Mouse (Mus musculus) forebrain, postnatal 0 days (tissue): ENCODE data around the gene Ttbk2. TPM values are rescaled to one million over a fixed set of nuclear protein-coding genes. Genes with fewer than 3 reads are reported as not detected.

Source experiments
- ATAC-seq: fragments of 200-750 bp; cut with Nextera tagmentation; 2 replicates; pipeline ENCODE4 v1.8.0; 2017; ENCODE audit warnings: mild to moderate bottlenecking, moderate library complexity
- DNase-seq: peaks from one replicate; pipeline ENCODE4 v3.0.0-alpha.2; 2015
- H3K27ac ChIP-seq: fragments of 300-500 bp; sonication (generic); 2 replicates; pipeline ENCODE4 v1.5.1; 2014; ENCODE audit warnings: low read depth, mild to moderate bottlenecking, antibody characterized with exemption, low read length, moderate library complexity, mixed read lengths
- H3K27me3 ChIP-seq: fragments of 300-500 bp; sonication (generic); 2 replicates; pipeline ENCODE4 v1.6.1; 2014; ENCODE audit warnings: mild to moderate bottlenecking, low read length, mixed read lengths; ENCODE audit not compliant: insufficient read depth
- H3K36me3 ChIP-seq: fragments of 300-500 bp; sonication (generic); 2 replicates; pipeline ENCODE4 v1.6.1; 2014; ENCODE audit warnings: mild to moderate bottlenecking, moderate library complexity; ENCODE audit not compliant: insufficient read depth
- H3K4me1 ChIP-seq: fragments of 300-500 bp; sonication (generic); 2 replicates; pipeline ENCODE4 v1.6.1; 2014; ENCODE audit warnings: antibody characterized with exemption; ENCODE audit not compliant: insufficient read depth
- H3K4me2 ChIP-seq: fragments of 300-500 bp; sonication (generic); 2 replicates; pipeline ENCODE4 v1.6.1; 2014; ENCODE audit warnings: low read depth, mild to moderate bottlenecking, moderate library complexity
- H3K4me3 ChIP-seq: fragments of 300-500 bp; sonication (generic); 2 replicates; pipeline ENCODE4 v1.5.1; 2014; ENCODE audit warnings: low read depth, low read length, mixed read lengths
- H3K9ac ChIP-seq: fragments of 300-500 bp; sonication (generic); 2 replicates; pipeline ENCODE4 v1.6.1; 2014; ENCODE audit warnings: mild to moderate bottlenecking
- H3K9me3 ChIP-seq: fragments of 300-500 bp; sonication (generic); 2 replicates; pipeline ENCODE4 v1.6.1; 2016; ENCODE audit warnings: low read length
- CTCF ChIP-seq: sonication (generic); IDR thresholded peaks from 2 replicates; pipeline ENCODE4 v1.5.1; 2016; ENCODE audit warnings: antibody characterized with exemption, control low read depth, low read depth
- WGBS: fragments of 180-500 bp; shearing (Covaris S2); extraction: QIAGEN DNeasy Blood & Tissue Kit; methylation state at CpG from one replicate; pipeline ENCODE4 v1.1.7; 2014; 5-methylcytosine and 5-hydroxymethylcytosine counted together
- polyA plus RNA-seq: library from polyadenylated mRNA; unstranded; fragments of >200 nt; fragmentation: Nextera tagmentation; extraction: Ambion mirVana; gene quantifications from 2 replicates; pipeline ENCODE4 v1.2.1, GENCODE M21; 2015
- total RNA-seq: library from RNA; depleted of rRNA; stranded (reverse); fragments of >200 nt; gene quantifications from 2 replicates; pipeline ENCODE4 v1.2.3, GENCODE M21; 2014

Ttbk2 gene
- total and polyA plus RNA-seq, 2 experiments from 2014 or later, result 7.4 to 59.1 TPM

GRCm38 (mm10) chr2:120843990-120844389 is 6.4 kb downstream of the Ttbk2 start:
- 85% methylated on average over 4 of the region's 4 CpGs for WGBS
- Histone ChIP-seq H3K9ac (no peak overlapping the region), H3K36me3 (no peaks in the 10 kb centered on the region), H3K9me3 (no peaks in the 10 kb centered on the region), H3K27ac (no peak overlapping the region), H3K27me3 (no peaks in the 10 kb centered on the region), H3K4me2 (no peak overlapping the region), H3K4me3 (no peak overlapping the region), H3K4me1 (0 out of 2 replicates have a peak, but pooled peaks cover 6% of the 10 kb centered on the region)
- ATAC-seq, result no peak
- no peak for TF ChIP-seq CTCF
- no peak for DNase-seq

DNA sequence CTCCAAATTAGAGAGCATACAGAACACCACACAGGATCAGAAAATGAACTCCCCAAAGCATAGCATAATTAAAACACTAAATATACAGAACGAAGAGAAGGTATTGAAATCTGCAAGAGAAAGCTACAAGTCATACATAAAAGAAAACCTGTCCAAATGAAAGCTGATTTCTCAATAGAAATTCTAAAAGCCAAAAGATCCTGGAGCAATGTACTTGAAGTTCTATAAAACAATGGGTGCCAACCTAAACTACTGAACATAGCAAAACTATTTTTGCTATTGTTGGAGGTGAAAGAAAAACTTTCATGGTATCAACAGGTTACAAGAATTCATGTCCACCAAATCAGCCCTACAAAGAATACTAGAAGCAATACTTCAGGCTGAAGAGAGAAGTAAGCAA is 9.2 kb downstream of the Ttbk2 start:
- H3K27me3 ChIP-seq, result no peaks in the 10 kb centered on the region
- no peak overlapping the region for H3K27ac ChIP-seq
- H3K9me3 ChIP-seq, result no peaks in the 10 kb centered on the region
- H3K4me1 ChIP-seq, result no peaks in the 10 kb centered on the region
- H3K4me2 ChIP-seq, result no peak overlapping the region
- TF ChIP-seq CTCF, result no peak
- WGBS, result 67% methylated on average over 1 of the region's 1 CpGs
- no peak for ATAC-seq
- DNase-seq, result no peak
- no peaks in the 10 kb centered on the region for H3K36me3 ChIP-seq
- no peak overlapping the region for H3K4me3 ChIP-seq
- no peak overlapping the region for H3K9ac ChIP-seq

GRCm38 (mm10) chr2:120835167-120835566 is 15.2 kb downstream of the Ttbk2 start:
- H3K27ac ChIP-seq, result no peak overlapping the region
- DNase-seq (no peak), ATAC-seq (no peak)
- no peak overlapping the region for H3K9ac ChIP-seq
- WGBS, result 97% methylated on average over 4 of the region's 4 CpGs
- no peaks in the 10 kb centered on the region for H3K27me3 ChIP-seq
- H3K4me3 ChIP-seq, result no peak overlapping the region
- no peaks in the 10 kb centered on the region; the same call in 1 of the 2 replicates for H3K36me3 ChIP-seq
- TF ChIP-seq CTCF, result no peak
- no peak overlapping the region for H3K4me2 ChIP-seq
- H3K4me1 ChIP-seq, result no peaks in the 10 kb centered on the region
- no peaks in the 10 kb centered on the region for H3K9me3 ChIP-seq

GRCm38 (mm10) chr2:120826936-120827638 is 23.3 kb downstream of the Ttbk2 start:
- Histone ChIP-seq H3K4me3 (no peak overlapping the region), H3K27me3 (no peaks in the 10 kb centered on the region), H3K27ac (no peak overlapping the region), H3K9ac (no peak overlapping the region), H3K9me3 (no peaks in the 10 kb centered on the region), H3K4me2 (no peak overlapping the region), H3K36me3 (no peaks in the 10 kb centered on the region; the same call in 1 of the 2 replicates), H3K4me1 (no peaks in the 10 kb centered on the region)
- DNase-seq (no peak), ATAC-seq (no peak)
- 22% methylated on average over 1 of the region's 1 CpGs for WGBS
- TF ChIP-seq CTCF, result no peak

DNA sequence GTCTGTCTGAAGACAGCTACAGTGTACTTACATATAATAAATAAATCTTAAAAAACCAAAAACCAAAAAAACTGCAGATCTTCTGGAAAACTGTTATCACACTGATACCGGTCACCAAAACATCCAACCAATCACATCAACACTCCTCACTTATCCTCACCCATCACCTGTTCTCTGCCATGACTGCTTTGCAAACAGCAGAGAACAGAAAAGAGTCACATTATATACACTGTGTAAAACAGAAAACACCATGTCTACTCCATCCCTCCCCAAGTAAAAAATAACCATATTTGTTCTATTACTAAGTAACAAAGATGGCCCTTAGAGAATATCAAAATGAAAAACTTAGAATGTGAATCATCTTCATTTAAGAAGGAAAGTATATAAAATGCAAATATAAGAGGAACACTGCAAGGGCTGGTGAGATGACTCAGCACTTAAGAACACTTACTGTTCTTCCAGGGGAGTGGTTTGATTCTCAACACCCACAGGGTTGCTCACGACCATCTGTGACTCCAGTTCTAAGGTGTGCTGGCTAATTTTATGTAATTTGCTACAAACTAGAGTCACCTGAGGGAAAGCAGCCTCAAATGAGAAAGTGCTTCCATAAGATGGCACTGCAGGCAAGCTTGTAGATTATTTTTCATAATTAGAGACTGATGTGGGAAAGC is 80.0 kb downstream of the Ttbk2 start:
- no peak for TF ChIP-seq CTCF
- no peak for ATAC-seq
- 91% methylated on average over 2 of the region's 2 CpGs for WGBS

DNA sequence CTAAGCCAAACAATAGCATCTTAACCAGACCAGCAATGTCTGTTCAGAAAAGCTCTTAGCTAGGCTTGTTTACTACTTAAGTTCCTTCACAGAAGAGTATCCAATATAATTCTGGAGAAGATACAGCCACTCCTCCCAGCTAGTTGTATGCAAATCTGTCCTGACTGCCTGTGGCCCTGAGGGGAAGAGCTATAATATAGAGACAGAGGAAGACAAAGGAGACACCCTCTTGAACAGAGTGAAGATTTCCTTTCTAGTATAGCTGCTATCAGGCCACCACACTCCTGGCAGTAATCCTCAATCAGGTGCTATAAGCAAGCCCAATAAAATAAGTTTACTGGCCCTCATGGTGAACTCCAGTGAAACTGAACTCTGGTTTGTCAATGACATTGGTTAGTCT is 88.5 kb downstream of the Ttbk2 start:
- H3K4me2 ChIP-seq, result no peak overlapping the region
- no peaks in the 10 kb centered on the region for H3K9me3 ChIP-seq
- DNase-seq (no peak), ATAC-seq (no peak)
- H3K27me3 ChIP-seq, result no peaks in the 10 kb centered on the region
- no peak for TF ChIP-seq CTCF
- peaks cover 15% of the 10 kb centered on the region for H3K36me3 ChIP-seq
- no peak overlapping the region for H3K27ac ChIP-seq
- no peak overlapping the region for H3K9ac ChIP-seq
- no peak overlapping the region for H3K4me3 ChIP-seq
- H3K4me1 ChIP-seq, result no peaks in the 10 kb centered on the region

More for the DNA sequence above, 80.0 kb downstream of the Ttbk2 start:
- DNase-seq, result no peak
- Histone ChIP-seq H3K27ac (no peak overlapping the region), H3K27me3 (no peaks in the 10 kb centered on the region), H3K36me3 (peaks cover 20% of the 10 kb centered on the region), H3K9me3 (no peaks in the 10 kb centered on the region), H3K9ac (no peak overlapping the region), H3K4me3 (no peak overlapping the region), H3K4me1 (no peaks in the 10 kb centered on the region), H3K4me2 (no peak overlapping the region)

DNA sequence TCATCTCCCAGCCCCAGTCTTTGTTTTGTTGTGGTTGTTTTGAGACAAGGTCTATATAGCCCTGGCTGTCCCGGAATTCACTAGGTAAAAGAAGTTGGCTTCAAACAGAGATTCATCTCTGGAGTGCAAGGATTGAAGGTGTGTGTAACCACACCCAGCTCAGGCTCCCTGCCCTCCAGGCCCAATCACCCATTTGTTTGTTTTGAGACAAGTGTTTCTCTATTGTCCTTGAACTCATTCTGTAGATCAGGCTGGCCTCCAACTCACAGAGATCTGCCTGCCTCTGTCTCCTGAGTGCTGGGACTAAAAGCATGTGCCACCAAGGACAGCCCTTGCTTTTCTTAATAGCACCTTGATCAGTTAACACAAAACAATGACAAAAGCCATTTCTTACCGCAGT is 102.4 kb downstream of the Ttbk2 start:
- WGBS, result 98% methylated on average over 2 of the region's 2 CpGs
- DNase-seq (no peak), ATAC-seq (no peak)
- Histone ChIP-seq H3K36me3 (peaks cover 48% of the 10 kb centered on the region), H3K27me3 (no peaks in the 10 kb centered on the region), H3K4me3 (no peak overlapping the region), H3K9ac (no peak overlapping the region), H3K4me2 (no peak overlapping the region), H3K9me3 (no peaks in the 10 kb centered on the region), H3K4me1 (no peaks in the 10 kb centered on the region), H3K27ac (no peak overlapping the region)
- no peak for TF ChIP-seq CTCF
